Mouse (Mus musculus) cerebellum, adult 2 months (tissue): ENCODE data around the gene Zmpste24.

ENCODE experiments used
- CTCF ChIP-seq: fragments of 200-500 bp; IDR thresholded peaks from 2 replicates; pipeline ENCODE4 v1.5.1; 2011; ENCODE audit warnings: low read depth, mild to moderate bottlenecking, control low read depth, low read length, moderate library complexity, borderline replicate concordance; ENCODE audit not compliant: insufficient read depth
- POLR2A ChIP-seq: fragments of 200-500 bp; IDR thresholded peaks from 2 replicates; pipeline ENCODE4 v1.6.1; 2011; ENCODE audit warnings: low read length, control low read depth, borderline replicate concordance; ENCODE audit not compliant: insufficient read depth

- TF ChIP-seq POLR2A (no peak), CTCF (no peak)
These were observed 65.0 kb downstream of the Zmpste24 start for GRCm38 (mm10) chr4:121033006-121033405.
